Mouse (Mus musculus) heart, embryonic 14.5 days (tissue): Measurements from ENCODE around the gene Slc25a4. TPM values are rescaled to one million over a fixed set of nuclear protein-coding genes. Genes with fewer than 3 reads are reported as not detected.
A peak's percentile ranks its signal among the peaks of the same experiment; 100 is the strongest.

Source experiments
- ATAC-seq: fragments of 200-750 bp; cut with Nextera tagmentation; 2 replicates; pipeline ENCODE4 v1.8.0; 2017; ENCODE audit warnings: low read depth, moderate TSS enrichment; ENCODE audit not compliant: insufficient number of reproducible peaks, insufficient read depth, low FRiP score
- H3K27ac ChIP-seq, 2 experiments: fragments of 200-500 bp in 1 of 2; fragments of 300-500 bp in 1 of 2; sonication (generic) in 1 of 2; replicated peaks in 1 of 2; 2 replicates each; pipeline ENCODE4 v1.5.1; 2012 to 2014; ENCODE audit warnings: low read depth in 2 of 2, low read length in 2 of 2, control low read depth in 1 of 2, mild to moderate bottlenecking in 1 of 2, mixed read lengths in 1 of 2; ENCODE audit not compliant: control insufficient read depth in 1 of 2, insufficient read depth in 1 of 2
- H3K27me3 ChIP-seq: fragments of 300-500 bp; sonication (generic); 2 replicates; pipeline ENCODE4 v1.6.1; 2014; ENCODE audit warnings: mild to moderate bottlenecking, low read length, control low read depth; ENCODE audit not compliant: control insufficient read depth, insufficient read depth
- H3K36me3 ChIP-seq: fragments of 300-500 bp; sonication (generic); 2 replicates; pipeline ENCODE4 v1.6.1; 2014; ENCODE audit warnings: mild to moderate bottlenecking, control low read depth, low read length, mixed read lengths; ENCODE audit not compliant: control insufficient read depth, insufficient read depth
- H3K4me1 ChIP-seq, 2 experiments: fragments of 200-500 bp in 1 of 2; fragments of 300-500 bp in 1 of 2; sonication (generic) in 1 of 2; 2 replicates each; pipeline ENCODE4 v1.6.1; 2012 to 2014; ENCODE audit warnings: low read length in 2 of 2, control low read depth in 1 of 2, mixed read lengths in 1 of 2; ENCODE audit not compliant: control insufficient read depth in 2 of 2, insufficient read depth in 2 of 2
- H3K4me2 ChIP-seq: fragments of 300-500 bp; sonication (generic); 2 replicates; pipeline ENCODE4 v1.6.1; 2014; ENCODE audit warnings: mild to moderate bottlenecking, low read length
- H3K4me3 ChIP-seq, 2 experiments: fragments of 200-500 bp in 1 of 2; fragments of 300-500 bp in 1 of 2; sonication (generic) in 1 of 2; 2 replicates each; pipeline ENCODE4 v1.5.1; 2012 to 2014; ENCODE audit warnings: low read length in 2 of 2, mild to moderate bottlenecking in 2 of 2, control low read depth in 1 of 2, low read depth in 1 of 2, moderate library complexity in 1 of 2; ENCODE audit not compliant: control insufficient read depth in 1 of 2, insufficient read depth in 1 of 2
- H3K9ac ChIP-seq: fragments of 300-500 bp; sonication (generic); 2 replicates; pipeline ENCODE4 v1.6.1; 2014; ENCODE audit warnings: mild to moderate bottlenecking, low read length
- H3K9me3 ChIP-seq: fragments of 300-500 bp; sonication (generic); 2 replicates; pipeline ENCODE4 v1.6.1; 2016; ENCODE audit warnings: low read length, control low read depth; ENCODE audit not compliant: control insufficient read depth
- WGBS: fragments of 180-500 bp; shearing (Covaris S2); extraction: QIAGEN DNeasy Blood & Tissue Kit; methylation state at CpG from one replicate; pipeline ENCODE4 v1.1.7; 2014; 5-methylcytosine and 5-hydroxymethylcytosine counted together
- polyA plus RNA-seq: library from polyadenylated mRNA; unstranded; fragments of >200 nt; fragmentation: Nextera tagmentation; extraction: Ambion mirVana; gene quantifications from 2 replicates; pipeline ENCODE4 v1.2.1, GENCODE M21; 2014

The Slc25a4 gene
- polyA plus RNA-seq, 1 experiment from 2014 or later = 2,296 TPM

- H3K4me3 ChIP-seq = peak overlapping the region; percentile 27 to 32
- H3K4me2 ChIP-seq = peak overlapping the region; percentile 56
- peaks cover 17 to 23% of the 10 kb centered on the region in 2 experiments for H3K4me1 ChIP-seq
- H3K9ac ChIP-seq = peak overlapping the region; percentile 59
- no peaks in the 10 kb centered on the region for H3K27me3 ChIP-seq
- WGBS = 0% methylated on average over 14 of the region's 14 CpGs
- peak; percentile 91 for ATAC-seq
- no peaks in the 10 kb centered on the region for H3K9me3 ChIP-seq
- H3K36me3 ChIP-seq = no peaks in the 10 kb centered on the region
- peak overlapping the region; percentile 83 to 90 for H3K27ac ChIP-seq
Measured at GRCm38 (mm10) chr8:46216838-46217237, 5.8 kb upstream of the Slc25a4 start.

GRCm38 (mm10) chr8:46213971-46214480 is 2.9 kb upstream of the Slc25a4 start:
- Histone ChIP-seq H3K4me1 (peaks cover 17 to 33% of the 10 kb centered on the region in 2 experiments), H3K9me3 (no peaks in the 10 kb centered on the region), H3K27me3 (no peaks in the 10 kb centered on the region), H3K4me3 (no peak overlapping the region), H3K9ac (no peak overlapping the region), H3K36me3 (peaks cover 8% of the 10 kb centered on the region), H3K27ac (no peak overlapping the region), H3K4me2 (no peak overlapping the region)
- no peak for ATAC-seq
- WGBS = 73% methylated on average over 2 of the region's 2 CpGs

GRCm38 (mm10) chr8:46212194-46212593 is 1.1 kb upstream of the Slc25a4 start:
- peak overlapping the region; percentile 98 to 100 for H3K27ac ChIP-seq
- peak overlapping the region; percentile 98 for H3K9ac ChIP-seq
- WGBS = 44% methylated on average over 7 of the region's 7 CpGs

GRCm38 (mm10) chr8:46211611-46212071 is 557 bp upstream of the Slc25a4 start:
- peak overlapping the region; percentile 87 to 95 for H3K4me3 ChIP-seq
- no peaks in the 10 kb centered on the region for H3K9me3 ChIP-seq
- peaks cover 32% of the 10 kb centered on the region for H3K36me3 ChIP-seq
- H3K27ac ChIP-seq = peak overlapping the region; percentile 98 to 100
- H3K27me3 ChIP-seq = no peaks in the 10 kb centered on the region
- no peak for ATAC-seq
- H3K4me1 ChIP-seq = peaks cover 18 to 40% of the 10 kb centered on the region in 2 experiments
- peak overlapping the region; percentile 73 for H3K4me2 ChIP-seq
- peak overlapping the region; percentile 98 for H3K9ac ChIP-seq
- 7% methylated on average over 13 of the region's 13 CpGs for WGBS

More at GRCm38 (mm10) chr8:46212194-46212593, 1.1 kb upstream of the Slc25a4 start:
- H3K4me1 ChIP-seq = peaks cover 19 to 39% of the 10 kb centered on the region in 2 experiments
- ATAC-seq = no peak
- peak overlapping the region; percentile 73 for H3K4me2 ChIP-seq
- H3K27me3 ChIP-seq = no peaks in the 10 kb centered on the region
- H3K9me3 ChIP-seq = no peaks in the 10 kb centered on the region
- H3K36me3 ChIP-seq = peaks cover 27% of the 10 kb centered on the region
- H3K4me3 ChIP-seq = no peak overlapping the region; a peak in 1 of 4 replicates

- Histone ChIP-seq H3K4me2 (peak overlapping the region; percentile 73), H3K4me1 (peaks cover 14 to 48% of the 10 kb centered on the region in 2 experiments), H3K9ac (peak overlapping the region; percentile 98), H3K36me3 (peaks cover 57% of the 10 kb centered on the region), H3K4me3 (peak overlapping the region; percentile 87 to 95), H3K9me3 (no peaks in the 10 kb centered on the region), H3K27ac (peak overlapping the region; percentile 51 to 100), H3K27me3 (no peaks in the 10 kb centered on the region)
- no peak for ATAC-seq
- 38% methylated on average over 15 of the region's 15 CpGs for WGBS
Measured at GRCm38 (mm10) chr8:46209057-46209456, 2.0 kb downstream of the Slc25a4 start.

DNA sequence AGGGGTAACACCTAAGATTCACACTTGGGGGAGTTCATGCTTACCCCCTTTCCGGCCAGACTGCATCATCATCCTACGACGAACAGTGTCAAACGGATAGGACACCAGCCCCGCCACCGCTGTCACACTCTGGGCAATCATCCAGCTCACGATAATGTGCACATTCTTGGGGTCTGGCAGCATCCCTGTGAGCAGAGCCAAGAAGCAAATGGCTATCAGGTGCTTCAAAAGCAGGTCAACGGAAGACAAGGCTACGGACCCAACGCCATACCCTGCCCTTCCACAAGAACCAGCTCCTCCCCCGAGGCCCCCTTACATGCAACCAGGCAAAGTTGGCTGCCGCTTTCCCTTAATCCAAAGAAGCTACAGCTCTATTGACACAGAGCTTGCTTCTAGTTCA is 2.7 kb downstream of the Slc25a4 start:
- Histone ChIP-seq H3K4me3 (peak overlapping the region; percentile 87 to 95), H3K36me3 (peaks cover 64% of the 10 kb centered on the region), H3K27me3 (no peaks in the 10 kb centered on the region), H3K4me2 (peak overlapping the region; percentile 73), H3K27ac (peak overlapping the region; percentile 51 to 100), H3K9me3 (no peaks in the 10 kb centered on the region), H3K9ac (peak overlapping the region; percentile 98), H3K4me1 (peaks cover 14 to 48% of the 10 kb centered on the region in 2 experiments)
- WGBS = 18% methylated on average over 12 of the region's 12 CpGs
- 0 out of 2 replicates have a peak, but pooled peaks have one; percentile 7 for ATAC-seq

- Histone ChIP-seq H3K9ac (0 out of 2 replicates have a peak overlapping the region, but pooled peaks have one; percentile 9), H3K4me1 (peaks cover 6 to 39% of the 10 kb centered on the region in 2 experiments), H3K9me3 (no peaks in the 10 kb centered on the region), H3K27me3 (no peaks in the 10 kb centered on the region), H3K4me2 (no peak overlapping the region), H3K36me3 (peaks cover 71% of the 10 kb centered on the region), H3K27ac (peak overlapping the region in 1 of 2 experiments; percentile 46; a peak in 2 of 4 replicates), H3K4me3 (no peak overlapping the region)
- ATAC-seq = no peak
- WGBS = 78% methylated on average over 6 of the region's 6 CpGs
Measured at GRCm38 (mm10) chr8:46206107-46206506, 5.0 kb downstream of the Slc25a4 start.
